Mouse (Mus musculus): ENCODE results near the gene Eif3k. TPM values are rescaled to one million over a fixed set of nuclear protein-coding genes. Genes with fewer than 3 reads are reported as not detected.
A peak's percentile ranks its signal among the peaks of the same experiment; 100 is the strongest.

The Eif3k gene
- polyA plus RNA-seq, 1 experiment from 2014 or later: 401 TPM

GRCm38 (mm10) chr7:28943451-28944180 is 38.0 kb downstream of the Eif3k start:
- Histone ChIP-seq H3K36me3 (peaks cover 9% of the 10 kb centered on the region; the same call in 1 of the 2 replicates), H3K9me3 (replicated peaks) (no peaks in the 10 kb centered on the region), H3K27ac (peak overlapping the region; percentile 86), H3K4me2 (no peak overlapping the region), H3K27me3 (no peaks in the 10 kb centered on the region), H3K9ac (no peak overlapping the region), H3K4me3 (replicated peaks) (no peak overlapping the region), H3K4me1 (peaks cover 97% of the 10 kb centered on the region)
- WGBS: 52% methylated on average over 5 of the region's 5 CpGs
- no peak for ATAC-seq (replicated peaks; ENCODE audit: low FRiP score)

GRCm38 (mm10) chr7:28941542-28941941 is 40.1 kb downstream of the Eif3k start:
- ATAC-seq (replicated peaks; ENCODE audit: low FRiP score): no peak
- H3K4me3 ChIP-seq (replicated peaks): no peak overlapping the region
- no peaks in the 10 kb centered on the region for H3K27me3 ChIP-seq
- 51% methylated on average over 4 of the region's 4 CpGs for WGBS
- H3K9me3 ChIP-seq (replicated peaks): no peaks in the 10 kb centered on the region
- no peak overlapping the region for H3K4me2 ChIP-seq
- H3K9ac ChIP-seq: no peak overlapping the region
- H3K27ac ChIP-seq: peak overlapping the region; percentile 86
- peaks cover 94% of the 10 kb centered on the region for H3K4me1 ChIP-seq
- peaks cover 9% of the 10 kb centered on the region; the same call in 1 of the 2 replicates for H3K36me3 ChIP-seq

GRCm38 (mm10) chr7:28941129-28941528 is 40.5 kb downstream of the Eif3k start:
- H3K4me1 ChIP-seq: peaks cover 94% of the 10 kb centered on the region
- no peak overlapping the region for H3K4me3 ChIP-seq (replicated peaks)
- no peak overlapping the region for H3K4me2 ChIP-seq
- WGBS: 64% methylated on average over 4 of the region's 4 CpGs
- no peaks in the 10 kb centered on the region for H3K27me3 ChIP-seq
- no peak for ATAC-seq (replicated peaks; ENCODE audit: low FRiP score)
- peak overlapping the region; percentile 22; the same call in 1 of the 2 replicates for H3K9ac ChIP-seq
- peaks cover 9% of the 10 kb centered on the region; the same call in 1 of the 2 replicates for H3K36me3 ChIP-seq
- no peaks in the 10 kb centered on the region for H3K9me3 ChIP-seq (replicated peaks)
- peak overlapping the region; percentile 86 for H3K27ac ChIP-seq

GRCm38 (mm10) chr7:28939418-28940183 is 42.1 kb downstream of the Eif3k start:
- peaks cover 90% of the 10 kb centered on the region for H3K4me1 ChIP-seq
- no peak overlapping the region for H3K4me2 ChIP-seq
- H3K4me3 ChIP-seq (replicated peaks): no peak overlapping the region
- WGBS: 49% methylated on average over 7 of the region's 7 CpGs
- no peaks in the 10 kb centered on the region for H3K9me3 ChIP-seq (replicated peaks)
- 0 out of 2 replicates have a peak, but pooled peaks have one; percentile 46 for ATAC-seq (replicated peaks; ENCODE audit: low FRiP score)
- H3K36me3 ChIP-seq: peaks cover 9% of the 10 kb centered on the region; the same call in 1 of the 2 replicates
- peak overlapping the region; percentile 86 for H3K27ac ChIP-seq
- no peaks in the 10 kb centered on the region for H3K27me3 ChIP-seq
- peak overlapping the region; percentile 32; the same call in 1 of the 2 replicates for H3K9ac ChIP-seq

GRCm38 (mm10) chr7:28938654-28939053 is 43.0 kb downstream of the Eif3k start:
- ATAC-seq (replicated peaks; ENCODE audit: low FRiP score): no peak
- H3K4me3 ChIP-seq (replicated peaks): no peak overlapping the region
- peak overlapping the region; percentile 86 for H3K27ac ChIP-seq
- WGBS: 78% methylated on average over 4 of the region's 4 CpGs
- H3K4me2 ChIP-seq: no peak overlapping the region
- H3K27me3 ChIP-seq: no peaks in the 10 kb centered on the region
- H3K9me3 ChIP-seq (replicated peaks): no peaks in the 10 kb centered on the region
- peaks cover 10% of the 10 kb centered on the region; the same call in 1 of the 2 replicates for H3K36me3 ChIP-seq
- peaks cover 86% of the 10 kb centered on the region for H3K4me1 ChIP-seq
- no peak overlapping the region for H3K9ac ChIP-seq

GRCm38 (mm10) chr7:28936787-28937186 is 44.9 kb downstream of the Eif3k start:
- H3K4me2 ChIP-seq: no peak overlapping the region
- 43% methylated on average over 4 of the region's 4 CpGs for WGBS
- no peaks in the 10 kb centered on the region for H3K9me3 ChIP-seq (replicated peaks)
- ATAC-seq (replicated peaks; ENCODE audit: low FRiP score): no peak
- peaks cover 6% of the 10 kb centered on the region; the same call in 1 of the 2 replicates for H3K36me3 ChIP-seq
- peak overlapping the region; percentile 63 for H3K27ac ChIP-seq
- no peak overlapping the region for H3K4me3 ChIP-seq (replicated peaks)
- H3K9ac ChIP-seq: no peak overlapping the region
- no peaks in the 10 kb centered on the region for H3K27me3 ChIP-seq
- peaks cover 80% of the 10 kb centered on the region for H3K4me1 ChIP-seq

- Histone ChIP-seq H3K27ac (0 out of 2 replicates have a peak overlapping the region, but pooled peaks have one; percentile 14), H3K4me2 (no peak overlapping the region), H3K9ac (no peak overlapping the region), H3K9me3 (replicated peaks) (no peaks in the 10 kb centered on the region), H3K27me3 (no peaks in the 10 kb centered on the region), H3K36me3 (peaks cover 6% of the 10 kb centered on the region; the same call in 1 of the 2 replicates), H3K4me1 (peaks cover 80% of the 10 kb centered on the region), H3K4me3 (replicated peaks) (no peak overlapping the region)
- WGBS: 87% methylated on average over 2 of the region's 2 CpGs
- ATAC-seq (replicated peaks; ENCODE audit: low FRiP score): no peak
These were observed 47.8 kb downstream of the Eif3k start for GRCm38 (mm10) chr7:28933825-28934224.

- no peak overlapping the region for H3K4me3 ChIP-seq (replicated peaks)
- H3K9me3 ChIP-seq (replicated peaks): no peaks in the 10 kb centered on the region
- H3K4me2 ChIP-seq: no peak overlapping the region
- WGBS: 72% methylated on average over 6 of the region's 6 CpGs
- no peaks in the 10 kb centered on the region for H3K27me3 ChIP-seq
- H3K4me1 ChIP-seq: peaks cover 77% of the 10 kb centered on the region
- peaks cover 6% of the 10 kb centered on the region; the same call in 1 of the 2 replicates for H3K36me3 ChIP-seq
- ATAC-seq (replicated peaks; ENCODE audit: low FRiP score): no peak
- H3K27ac ChIP-seq: peak overlapping the region; percentile 93
- H3K9ac ChIP-seq: no peak overlapping the region
These were observed 49.1 kb downstream of the Eif3k start for GRCm38 (mm10) chr7:28932421-28933041.

GRCm38 (mm10) chr7:28931695-28932039 is 50.0 kb downstream of the Eif3k start:
- 68% methylated on average over 4 of the region's 4 CpGs for WGBS

GRCm38 (mm10) chr7:28931032-28931694 is 50.5 kb downstream of the Eif3k start:
- Histone ChIP-seq H3K4me2 (peak overlapping the region; percentile 7; the same call in 1 of the 2 replicates), H3K27me3 (no peaks in the 10 kb centered on the region), H3K9me3 (replicated peaks) (no peaks in the 10 kb centered on the region), H3K9ac (no peak overlapping the region), H3K4me3 (replicated peaks) (no peak overlapping the region), H3K4me1 (peaks cover 73% of the 10 kb centered on the region), H3K27ac (peak overlapping the region; percentile 93), H3K36me3 (peaks cover 6% of the 10 kb centered on the region)
- 67% methylated on average over 7 of the region's 7 CpGs for WGBS
- ATAC-seq (replicated peaks; ENCODE audit: low FRiP score): peak; percentile 72

More at GRCm38 (mm10) chr7:28931695-28932039, 50.0 kb downstream of the Eif3k start:
- ATAC-seq (replicated peaks; ENCODE audit: low FRiP score): no peak
- Histone ChIP-seq H3K9me3 (replicated peaks) (no peaks in the 10 kb centered on the region), H3K4me3 (replicated peaks) (no peak overlapping the region), H3K36me3 (peaks cover 6% of the 10 kb centered on the region; the same call in 1 of the 2 replicates), H3K9ac (no peak overlapping the region; the same call in 1 of the 2 replicates), H3K4me2 (no peak overlapping the region), H3K27me3 (no peaks in the 10 kb centered on the region), H3K4me1 (peaks cover 73% of the 10 kb centered on the region), H3K27ac (peak overlapping the region; percentile 93)

GRCm38 (mm10) chr7:28930320-28931031 is 51.2 kb downstream of the Eif3k start:
- Histone ChIP-seq H3K9me3 (replicated peaks) (no peaks in the 10 kb centered on the region), H3K36me3 (peaks cover 6% of the 10 kb centered on the region), H3K4me2 (peak overlapping the region; percentile 7; the same call in 1 of the 2 replicates), H3K4me3 (replicated peaks) (no peak overlapping the region), H3K27me3 (no peaks in the 10 kb centered on the region), H3K27ac (peak overlapping the region; percentile 93), H3K9ac (no peak overlapping the region), H3K4me1 (peaks cover 75% of the 10 kb centered on the region)
- 37% methylated on average over 5 of the region's 5 CpGs for WGBS
- peak; percentile 33; the same call in 1 of the 2 replicates for ATAC-seq (replicated peaks; ENCODE audit: low FRiP score)

Measured in kidney, embryonic 15.5 days (tissue).